Mouse (Mus musculus) ZHBTc4 (cell line): ENCODE measurements around the gene Lrrc36.

ENCODE experiments used
- DNase-seq: peaks from one replicate; pipeline ENCODE4 v3.0.0-alpha.2; 2011; ENCODE audit warnings: low read depth, low spot score

The Lrrc36 gene

GRCm38 (mm10) chr8:105431743-105432515 is 18.6 kb downstream of the Lrrc36 start:
- DNase-seq, result peak; percentile 77

GRCm38 (mm10) chr8:105433021-105433420 is 19.6 kb downstream of the Lrrc36 start:
- DNase-seq, result no peak

GRCm38 (mm10) chr8:105433511-105433910 is 20.1 kb downstream of the Lrrc36 start:
- DNase-seq, result peak; percentile 43

DNA sequence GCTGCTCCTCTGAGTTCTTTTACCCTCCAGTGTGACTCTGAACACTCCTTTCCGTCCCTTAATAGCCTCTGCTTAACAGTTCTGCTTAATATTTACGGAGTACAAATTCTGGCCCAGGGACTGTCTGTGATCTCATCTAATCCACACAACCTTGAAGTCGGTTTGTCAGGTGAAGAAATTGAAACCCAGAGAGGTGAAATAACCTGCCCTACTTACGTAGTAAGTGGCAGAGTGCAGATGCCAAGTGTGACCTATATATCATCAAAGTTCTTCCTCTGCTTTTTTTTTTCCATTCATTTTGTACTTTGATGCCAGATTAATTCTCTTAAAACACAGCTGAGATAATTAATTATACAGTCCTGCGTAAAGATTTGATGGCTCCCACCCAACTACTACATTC is 20.8 kb downstream of the Lrrc36 start:
- DNase-seq, result no peak

DNA sequence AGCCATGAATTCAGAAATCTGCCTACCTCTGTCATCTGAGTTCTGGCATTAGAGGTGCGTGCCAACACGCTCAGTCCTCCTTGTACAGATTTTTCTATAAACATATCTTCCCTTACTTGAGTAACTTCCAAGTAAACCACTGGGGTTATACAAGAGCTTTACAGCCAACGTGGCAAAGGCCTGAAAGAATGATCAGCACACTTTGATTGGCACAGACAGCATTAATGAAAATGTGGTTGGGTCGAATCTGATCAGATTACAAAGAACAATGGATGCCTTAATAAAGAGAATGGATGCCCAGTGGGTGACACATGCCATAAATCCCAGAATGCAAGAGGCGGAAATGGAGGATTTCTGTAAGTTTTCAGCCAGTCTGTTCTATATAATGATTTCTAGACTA is 22.8 kb downstream of the Lrrc36 start:
- no peak for DNase-seq

GRCm38 (mm10) chr8:105437078-105437748 is 23.8 kb downstream of the Lrrc36 start:
- no peak for DNase-seq

DNA sequence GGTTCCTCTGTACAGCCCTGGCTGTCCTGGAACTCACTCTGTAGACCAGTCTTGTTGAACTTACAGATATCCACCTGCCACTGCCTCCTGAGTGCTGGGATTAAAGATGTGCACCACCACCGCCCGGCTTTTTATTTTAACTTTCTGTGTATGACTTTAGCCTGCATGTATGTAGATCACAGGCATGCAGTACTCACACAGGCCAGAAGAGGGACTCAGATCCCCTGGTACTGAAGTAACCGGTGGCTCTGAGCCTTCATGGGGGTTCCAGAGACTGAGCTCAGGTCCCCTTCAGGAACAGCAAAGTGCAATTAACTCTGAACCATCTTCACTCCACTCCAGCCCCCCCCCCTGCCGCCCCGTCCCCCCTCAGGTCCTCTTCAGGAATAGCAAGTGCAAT is 25.5 kb downstream of the Lrrc36 start:
- DNase-seq, result peak; percentile 90

GRCm38 (mm10) chr8:105441433-105441832 is 28.1 kb downstream of the Lrrc36 start:
- peak; percentile 85 for DNase-seq

GRCm38 (mm10) chr8:105442661-105443060 is 29.3 kb downstream of the Lrrc36 start:
- no peak for DNase-seq

GRCm38 (mm10) chr8:105445296-105446126 is 32.1 kb downstream of the Lrrc36 start:
- no peak for DNase-seq

- no peak for DNase-seq
Measured at GRCm38 (mm10) chr8:105446127-105446552, 32.8 kb downstream of the Lrrc36 start.

GRCm38 (mm10) chr8:105448188-105448587 is 34.8 kb downstream of the Lrrc36 start:
- DNase-seq, result no peak

GRCm38 (mm10) chr8:105448596-105448995 is 35.2 kb downstream of the Lrrc36 start:
- no peak for DNase-seq

- no peak for DNase-seq
Measured at GRCm38 (mm10) chr8:105450977-105451376, 37.6 kb downstream of the Lrrc36 start.

DNA sequence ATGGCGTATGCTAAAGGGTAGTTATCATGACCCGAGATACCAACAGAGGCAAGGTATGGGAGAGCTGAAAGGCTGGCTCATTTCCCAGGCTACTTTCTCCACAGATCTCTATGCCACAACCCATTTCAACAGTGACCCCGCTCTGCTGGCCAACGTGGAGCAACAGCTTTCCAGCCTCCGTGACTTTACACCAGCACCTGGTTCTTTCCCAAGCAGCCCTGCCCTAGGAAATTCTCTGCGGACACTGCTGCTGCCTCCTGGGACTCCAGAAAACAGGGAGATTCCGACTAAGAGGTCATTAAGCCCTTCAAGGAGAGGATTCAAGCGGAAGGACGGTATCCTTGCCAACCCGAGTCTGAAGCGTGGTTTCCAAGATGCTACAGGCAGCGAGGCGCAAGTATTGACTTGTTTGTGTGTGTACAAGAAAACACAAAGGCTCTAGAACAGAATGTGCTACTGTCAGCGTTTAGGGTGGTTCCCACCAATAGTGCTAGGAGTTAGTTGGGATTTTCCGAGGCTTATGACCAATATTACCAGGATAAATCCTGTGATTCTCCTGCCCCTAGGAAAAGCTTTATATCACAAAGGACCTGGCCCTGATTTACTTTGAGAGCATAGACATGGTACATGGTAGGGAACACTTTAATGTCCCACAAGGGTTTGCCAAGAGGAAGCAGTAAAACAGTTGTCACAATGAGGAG is 38.7 kb downstream of the Lrrc36 start:
- no peak for DNase-seq

- DNase-seq, result no peak
Measured at GRCm38 (mm10) chr8:105453296-105453695, 39.9 kb downstream of the Lrrc36 start.

- no peak for DNase-seq
Measured at GRCm38 (mm10) chr8:105454088-105454487, 40.7 kb downstream of the Lrrc36 start.

DNA sequence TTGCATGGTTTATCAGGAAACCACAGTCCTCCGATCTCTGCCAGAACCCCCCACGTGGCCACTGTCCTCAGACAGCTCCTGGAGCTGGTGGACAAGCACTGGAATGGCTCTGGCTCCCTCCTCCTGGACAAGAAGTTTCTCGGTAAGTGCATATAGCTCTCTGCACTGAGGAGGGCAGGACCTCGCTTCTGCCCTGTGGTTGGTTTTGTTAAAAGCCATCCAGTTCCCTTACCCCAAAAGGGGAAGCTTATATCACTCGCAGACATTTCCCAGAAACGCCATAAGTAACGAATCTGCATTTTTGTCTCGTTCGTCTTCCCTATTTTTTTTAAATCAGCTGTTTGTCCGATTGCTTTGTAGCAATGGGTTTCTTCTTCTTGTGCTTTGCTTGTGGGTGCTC is 41.8 kb downstream of the Lrrc36 start:
- DNase-seq, result no peak

DNA sequence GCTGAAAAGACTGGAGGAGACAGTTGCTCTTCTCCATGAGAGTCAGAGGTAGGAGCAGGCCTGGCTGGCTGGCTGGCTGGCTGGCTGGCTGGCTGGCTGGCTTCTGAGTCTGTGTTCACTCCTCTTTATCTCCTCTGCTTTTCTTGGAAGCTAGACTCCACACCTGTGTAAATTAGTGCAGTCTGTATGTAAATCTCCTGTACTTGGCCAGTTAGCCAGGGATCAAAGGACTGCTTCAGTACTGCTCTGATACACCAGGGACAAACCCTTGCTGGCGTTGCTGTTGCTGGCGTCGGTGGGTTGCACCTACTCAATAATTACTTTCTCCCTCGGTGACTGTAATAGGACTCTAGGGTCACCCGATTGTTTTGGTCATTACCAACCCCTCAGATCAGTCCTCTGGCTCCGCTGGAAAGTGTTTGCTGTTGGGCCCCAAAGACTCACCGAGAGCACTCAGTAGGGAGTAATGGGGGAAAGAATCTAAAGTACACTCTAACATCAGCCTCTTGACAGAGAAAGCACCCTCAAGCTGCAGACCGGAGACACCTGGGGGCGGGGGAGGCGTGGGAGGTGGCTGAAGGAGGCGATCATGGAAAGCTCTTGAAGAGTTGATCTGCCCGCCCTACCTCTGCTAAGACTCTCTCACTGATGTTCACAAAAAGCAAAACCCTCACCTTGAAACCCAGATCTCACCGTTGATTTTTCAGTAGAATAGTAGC is 47.9 kb downstream of the Lrrc36 start:
- DNase-seq, result peak; percentile 48

DNA sequence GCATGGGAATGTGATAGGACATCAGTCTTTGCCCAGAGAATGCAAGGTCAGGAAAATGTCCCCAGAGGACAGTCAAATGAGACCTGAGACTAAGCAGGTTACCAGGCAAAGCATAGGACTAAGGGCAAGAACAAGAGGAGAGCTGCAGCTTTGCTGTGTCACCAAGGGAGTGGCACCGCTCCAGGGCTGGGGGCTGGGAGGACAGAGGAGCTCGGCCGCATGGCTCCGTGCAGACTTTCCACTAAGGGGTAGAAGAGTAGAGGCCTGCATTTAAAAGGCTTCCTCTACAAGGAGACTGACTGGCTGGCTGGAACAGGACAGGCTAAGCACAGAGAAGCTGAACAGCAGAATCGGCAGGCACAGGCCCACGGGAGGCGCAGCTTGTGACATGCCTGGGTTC is 51.2 kb downstream of the Lrrc36 start:
- no peak for DNase-seq

- no peak for DNase-seq
Measured at GRCm38 (mm10) chr8:105466246-105466645, 52.9 kb downstream of the Lrrc36 start.
